Mouse (Mus musculus): ENCODE data around the gene Prpf8.

GRCm38 (mm10) chr11:75536255-75537024 is 49.8 kb downstream of the Prpf8 start:
- TF ChIP-seq POLR2A (IDR thresholded peaks at IDR 0.05; ENCODE audit: borderline replicate concordance, control insufficient read depth, low read depth, low read length), result no peak
- no peak for TF ChIP-seq CTCF (IDR thresholded peaks at IDR 0.05; ENCODE audit: control insufficient read depth, insufficient read depth, low read length)
